Mouse (Mus musculus): ENCODE results near the gene Bod1. TPM values are rescaled to one million over a fixed set of nuclear protein-coding genes. Genes with fewer than 3 reads are reported as not detected.

The Bod1 gene
- polyA plus RNA-seq, 1 experiment from 2014 or later = 141 TPM

DNA sequence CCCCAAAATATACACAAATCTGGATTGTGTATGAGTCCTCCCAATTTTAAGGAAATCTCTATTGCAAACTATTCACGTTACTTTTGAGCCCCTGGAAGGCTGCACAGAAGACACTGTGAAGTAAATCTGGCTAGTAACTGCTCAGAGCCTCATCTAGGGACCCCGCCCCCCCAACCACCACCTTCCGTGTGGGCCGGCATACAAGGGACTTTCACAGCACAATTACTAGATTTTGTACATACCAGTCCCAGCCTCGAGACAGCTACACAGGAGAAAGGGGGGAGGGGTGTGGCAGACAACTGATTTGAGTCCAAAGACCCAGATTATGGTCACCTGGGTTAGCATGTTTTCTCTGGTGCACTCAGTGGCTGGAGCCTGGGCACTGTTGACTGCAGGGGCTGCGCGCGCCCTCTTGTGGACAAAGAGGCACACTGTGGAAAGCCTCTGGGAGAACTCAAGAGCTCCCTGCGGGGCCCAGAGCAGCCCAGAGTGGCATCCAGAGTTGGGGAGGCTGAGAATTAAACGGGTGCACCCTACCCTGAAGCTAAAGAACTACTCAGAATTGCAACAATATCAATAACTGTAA lies 33.8 kb downstream of the Bod1 start:
- Histone ChIP-seq H3K4me3 (ENCODE audit: low read depth, low read length) (no peak overlapping the region), H3K27me3 (ENCODE audit: control insufficient read depth, insufficient read depth, low read length) (no peaks in the 10 kb centered on the region), H3K36me3 (ENCODE audit: control insufficient read depth, insufficient read depth, low read length) (no peaks in the 10 kb centered on the region), H3K27ac (ENCODE audit: low read depth, low read length) (no peak overlapping the region), H3K9ac (ENCODE audit: low read length) (no peak overlapping the region), H3K9me3 (ENCODE audit: control insufficient read depth, low read length) (no peaks in the 10 kb centered on the region), H3K4me2 (ENCODE audit: low read depth, low read length, severe bottlenecking) (no peak overlapping the region), H3K4me1 (replicated peaks; ENCODE audit: control insufficient read depth, insufficient read depth, low read length) (no peaks in the 10 kb centered on the region)
- 29% methylated on average over 10 of the region's 10 CpGs for WGBS
- peak; percentile 87 for DNase-seq (ENCODE audit: low spot score)
- peak; percentile 83 for ATAC-seq (replicated peaks; ENCODE audit: low FRiP score)

DNA sequence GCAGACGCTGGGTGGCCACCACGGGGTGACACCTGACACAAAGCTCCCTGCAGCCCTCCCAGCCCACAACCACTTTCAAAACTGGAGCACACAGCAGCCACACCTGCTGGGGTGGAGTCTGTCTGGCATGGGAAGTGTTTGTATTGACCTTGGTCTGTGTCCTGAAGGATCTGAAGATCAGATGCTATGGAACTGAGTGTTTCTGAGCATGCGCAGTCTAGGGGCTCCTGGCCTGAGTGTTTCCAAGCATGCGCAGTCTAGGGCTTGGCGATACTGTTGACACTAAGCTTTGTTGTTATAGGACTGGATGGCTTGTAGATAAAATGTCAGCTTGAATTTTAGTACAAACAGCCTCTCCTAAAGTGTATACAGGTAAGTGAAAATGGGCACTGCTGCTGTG lies 43.0 kb downstream of the Bod1 start:
- no peak overlapping the region for H3K9ac ChIP-seq (ENCODE audit: low read length)
- no peaks in the 10 kb centered on the region for H3K36me3 ChIP-seq (ENCODE audit: control insufficient read depth, insufficient read depth, low read length)
- ATAC-seq (replicated peaks; ENCODE audit: low FRiP score) (no peak), DNase-seq (ENCODE audit: low spot score) (no peak)
- H3K9me3 ChIP-seq (ENCODE audit: control insufficient read depth, low read length) = no peaks in the 10 kb centered on the region
- no peak overlapping the region for H3K27ac ChIP-seq (ENCODE audit: low read depth, low read length)
- H3K4me3 ChIP-seq (ENCODE audit: low read depth, low read length) = no peak overlapping the region
- no peak overlapping the region for H3K4me2 ChIP-seq (ENCODE audit: low read depth, low read length, severe bottlenecking)
- H3K4me1 ChIP-seq (replicated peaks; ENCODE audit: control insufficient read depth, insufficient read depth, low read length) = no peaks in the 10 kb centered on the region
- no peaks in the 10 kb centered on the region for H3K27me3 ChIP-seq (ENCODE audit: control insufficient read depth, insufficient read depth, low read length)
- 91% methylated on average over 5 of the region's 5 CpGs for WGBS

DNA sequence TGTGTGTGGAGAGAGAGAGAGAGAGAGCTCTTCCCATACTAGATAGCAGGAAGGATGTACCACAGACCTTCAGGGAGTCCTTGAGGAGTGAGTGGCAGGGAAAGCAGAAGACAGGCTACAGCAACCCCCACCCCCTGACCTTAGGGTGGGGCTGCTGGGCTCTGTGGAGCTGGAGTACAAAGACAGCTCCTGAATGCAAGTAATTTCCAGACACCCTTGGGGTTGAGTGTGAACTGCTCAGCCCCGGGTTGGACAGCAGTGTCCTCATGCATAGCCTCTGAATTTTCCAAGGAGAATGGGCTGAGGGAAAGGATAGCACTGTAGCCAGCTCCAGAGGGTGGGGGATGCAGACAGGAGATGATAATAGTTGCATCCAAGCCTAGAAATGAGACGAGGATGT lies 50.9 kb downstream of the Bod1 start:
- H3K9ac ChIP-seq (ENCODE audit: low read length) = no peak overlapping the region
- H3K27me3 ChIP-seq (ENCODE audit: control insufficient read depth, insufficient read depth, low read length) = no peaks in the 10 kb centered on the region
- no peak overlapping the region for H3K4me2 ChIP-seq (ENCODE audit: low read depth, low read length, severe bottlenecking)
- no peaks in the 10 kb centered on the region for H3K4me1 ChIP-seq (replicated peaks; ENCODE audit: control insufficient read depth, insufficient read depth, low read length)
- DNase-seq (ENCODE audit: low spot score) (no peak), ATAC-seq (replicated peaks; ENCODE audit: low FRiP score) (no peak)
- no peak overlapping the region for H3K4me3 ChIP-seq (ENCODE audit: low read depth, low read length)
- no peaks in the 10 kb centered on the region for H3K9me3 ChIP-seq (ENCODE audit: control insufficient read depth, low read length)
- no peaks in the 10 kb centered on the region for H3K36me3 ChIP-seq (ENCODE audit: control insufficient read depth, insufficient read depth, low read length)
- no peak overlapping the region for H3K27ac ChIP-seq (ENCODE audit: low read depth, low read length)
- 74% methylated on average over 2 of the region's 2 CpGs for WGBS

DNA sequence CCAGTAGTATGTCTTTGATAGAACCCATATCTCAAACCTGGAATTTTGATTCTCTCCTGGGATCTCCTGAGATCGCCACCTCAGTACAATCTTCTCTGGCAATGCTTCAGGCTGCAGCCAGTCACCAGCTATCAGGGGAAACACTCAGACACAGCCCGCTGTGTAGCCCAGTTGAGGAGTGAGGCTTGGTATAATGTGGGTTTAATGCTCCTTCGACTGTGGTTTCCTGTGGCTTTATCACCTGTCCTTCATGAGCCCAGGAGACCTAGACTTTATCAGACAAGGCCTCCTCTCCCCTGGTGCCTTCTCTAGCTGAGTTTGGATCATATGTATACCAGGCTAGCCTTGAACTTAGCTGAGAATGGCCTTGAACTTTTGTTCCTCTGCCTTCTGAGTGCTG lies 53.9 kb downstream of the Bod1 start:
- Histone ChIP-seq H3K4me3 (ENCODE audit: low read depth, low read length) (no peak overlapping the region), H3K27ac (ENCODE audit: low read depth, low read length) (no peak overlapping the region), H3K9me3 (ENCODE audit: control insufficient read depth, low read length) (no peaks in the 10 kb centered on the region), H3K27me3 (ENCODE audit: control insufficient read depth, insufficient read depth, low read length) (no peaks in the 10 kb centered on the region), H3K36me3 (ENCODE audit: control insufficient read depth, insufficient read depth, low read length) (no peaks in the 10 kb centered on the region), H3K4me1 (replicated peaks; ENCODE audit: control insufficient read depth, insufficient read depth, low read length) (no peaks in the 10 kb centered on the region), H3K4me2 (ENCODE audit: low read depth, low read length, severe bottlenecking) (no peak overlapping the region), H3K9ac (ENCODE audit: low read length) (no peak overlapping the region)
- WGBS = 80% methylated on average over 3 of the region's 3 CpGs
- no peak for DNase-seq (ENCODE audit: low spot score)
- ATAC-seq (replicated peaks; ENCODE audit: low FRiP score) = no peak

DNA sequence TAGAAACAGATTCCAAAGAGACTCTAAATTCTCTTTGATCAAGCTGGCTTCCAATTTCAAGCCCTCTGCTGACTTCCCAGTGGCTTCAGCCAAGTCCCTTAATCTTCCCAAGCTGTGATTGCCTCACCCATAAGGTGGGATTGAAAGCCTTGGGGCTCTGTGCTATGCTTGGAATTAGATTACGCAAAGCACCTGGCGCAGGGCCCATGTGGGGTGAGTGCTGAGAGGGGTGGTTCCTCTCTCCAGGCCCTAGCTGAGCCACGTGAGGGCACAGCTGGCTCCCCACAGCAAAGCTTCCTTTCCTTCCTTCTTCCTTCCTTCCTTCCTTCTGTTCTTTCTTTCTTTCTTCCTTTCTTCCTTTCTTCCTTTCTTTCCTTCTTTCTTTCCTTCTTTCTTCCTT lies 54.4 kb downstream of the Bod1 start:
- H3K4me2 ChIP-seq (ENCODE audit: low read depth, low read length, severe bottlenecking) = no peak overlapping the region
- DNase-seq (ENCODE audit: low spot score) (no peak), ATAC-seq (replicated peaks; ENCODE audit: low FRiP score) (no peak)
- no peak overlapping the region for H3K9ac ChIP-seq (ENCODE audit: low read length)
- no peak overlapping the region for H3K4me3 ChIP-seq (ENCODE audit: low read depth, low read length)
- H3K27me3 ChIP-seq (ENCODE audit: control insufficient read depth, insufficient read depth, low read length) = no peaks in the 10 kb centered on the region
- no peaks in the 10 kb centered on the region for H3K4me1 ChIP-seq (replicated peaks; ENCODE audit: control insufficient read depth, insufficient read depth, low read length)
- H3K9me3 ChIP-seq (ENCODE audit: control insufficient read depth, low read length) = no peaks in the 10 kb centered on the region
- H3K27ac ChIP-seq (ENCODE audit: low read depth, low read length) = no peak overlapping the region
- H3K36me3 ChIP-seq (ENCODE audit: control insufficient read depth, insufficient read depth, low read length) = no peaks in the 10 kb centered on the region
- 63% methylated on average over 3 of the region's 3 CpGs for WGBS

DNA sequence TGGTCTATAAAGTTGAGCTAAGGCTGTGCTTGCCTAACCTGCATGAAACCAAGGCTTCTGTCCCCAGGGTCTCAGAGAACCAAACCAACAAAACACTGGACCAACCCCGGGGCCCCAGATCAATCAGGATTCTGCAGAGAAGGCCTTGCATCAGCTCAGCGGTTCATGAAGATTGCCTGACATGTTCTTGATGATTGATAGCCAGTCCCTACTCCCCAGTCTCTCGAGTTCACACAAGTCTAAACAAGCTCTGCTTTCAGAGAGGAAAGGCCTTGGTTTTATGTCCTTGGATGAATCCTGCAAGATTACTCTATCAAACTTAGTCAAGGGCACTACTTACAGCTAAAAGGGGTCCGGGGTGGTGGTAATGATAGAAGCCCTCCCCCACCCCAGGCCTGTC lies 55.0 kb downstream of the Bod1 start:
- 81% methylated on average over 4 of the region's 4 CpGs for WGBS

More for the DNA sequence above, 55.0 kb downstream of the Bod1 start:
- no peak overlapping the region for H3K9ac ChIP-seq (ENCODE audit: low read length)
- no peak overlapping the region for H3K27ac ChIP-seq (ENCODE audit: low read depth, low read length)
- H3K9me3 ChIP-seq (ENCODE audit: control insufficient read depth, low read length) = no peaks in the 10 kb centered on the region
- H3K4me1 ChIP-seq (replicated peaks; ENCODE audit: control insufficient read depth, insufficient read depth, low read length) = no peaks in the 10 kb centered on the region
- DNase-seq (ENCODE audit: low spot score) (no peak), ATAC-seq (replicated peaks; ENCODE audit: low FRiP score) (no peak)
- no peak overlapping the region for H3K4me3 ChIP-seq (ENCODE audit: low read depth, low read length)
- H3K36me3 ChIP-seq (ENCODE audit: control insufficient read depth, insufficient read depth, low read length) = no peaks in the 10 kb centered on the region
- no peak overlapping the region for H3K4me2 ChIP-seq (ENCODE audit: low read depth, low read length, severe bottlenecking)
- H3K27me3 ChIP-seq (ENCODE audit: control insufficient read depth, insufficient read depth, low read length) = no peaks in the 10 kb centered on the region

Other genes starting within 250 kb of the Bod1 start
- 8.7 and 10.2 TPM in 2 replicates for gene Cpeb4, start 200.3 kb upstream of the Bod1 start, polyA plus RNA-seq (2014; fragmentation: Nextera tagmentation; extraction: Ambion mirVana)

All from forebrain, embryonic 11.5 days (tissue).